Mouse (Mus musculus) olfactory bulb, adult 2 months (tissue): Measurements from ENCODE around the gene Exosc6. TPM values are rescaled to one million over a fixed set of nuclear protein-coding genes. Genes with fewer than 3 reads are reported as not detected.
A peak's percentile ranks its signal among the peaks of the same experiment; 100 is the strongest.
"Not testable (repeated sequence)": the region's sequence is repeated elsewhere in the genome, so short reads cannot be mapped to it uniquely, and the experiment has no call there.

Experiments
- H3K27ac ChIP-seq: fragments of 200-500 bp; 2 replicates; pipeline ENCODE4 v1.5.1; 2012; ENCODE audit warnings: low read depth, low read length; ENCODE audit not compliant: insufficient read depth
- H3K4me1 ChIP-seq: fragments of 200-500 bp; 2 replicates; pipeline ENCODE4 v1.6.1; 2012; ENCODE audit warnings: low read length; ENCODE audit not compliant: control insufficient read depth, insufficient read depth
- H3K4me3 ChIP-seq: fragments of 200-500 bp; 2 replicates; pipeline ENCODE4 v1.5.1; 2012; ENCODE audit warnings: mild to moderate bottlenecking, low read depth, low read length, moderate library complexity; ENCODE audit not compliant: insufficient read depth
- CTCF ChIP-seq: fragments of 200-500 bp; IDR thresholded peaks from 2 replicates; pipeline ENCODE4 v1.5.1; 2012; ENCODE audit warnings: low read depth, mild to moderate bottlenecking, low read length, moderate library complexity; ENCODE audit not compliant: insufficient read depth
- POLR2A ChIP-seq: fragments of 200-500 bp; IDR thresholded peaks from 2 replicates; pipeline ENCODE4 v1.6.1; 2012; ENCODE audit warnings: mild to moderate bottlenecking, low read depth, low read length, moderate library complexity; ENCODE audit not compliant: insufficient read depth
- WGBS: fragments of 180-500 bp; shearing (Covaris S2); methylation state at CpG from one replicate; pipeline ENCODE4 v1.1.7; 2018; 5-methylcytosine and 5-hydroxymethylcytosine counted together
- polyA plus RNA-seq: library from polyadenylated mRNA; stranded (reverse); fragments of >200 nt; gene quantifications from 2 replicates; pipeline ENCODE4 v1.2.4, GENCODE M21; 2012; ENCODE audit warnings: low replicate concordance; ENCODE audit not compliant: missing spikeins, insufficient read depth, insufficient read length

Gene Exosc6
- not detected in 2 replicates for polyA plus RNA-seq

DNA sequence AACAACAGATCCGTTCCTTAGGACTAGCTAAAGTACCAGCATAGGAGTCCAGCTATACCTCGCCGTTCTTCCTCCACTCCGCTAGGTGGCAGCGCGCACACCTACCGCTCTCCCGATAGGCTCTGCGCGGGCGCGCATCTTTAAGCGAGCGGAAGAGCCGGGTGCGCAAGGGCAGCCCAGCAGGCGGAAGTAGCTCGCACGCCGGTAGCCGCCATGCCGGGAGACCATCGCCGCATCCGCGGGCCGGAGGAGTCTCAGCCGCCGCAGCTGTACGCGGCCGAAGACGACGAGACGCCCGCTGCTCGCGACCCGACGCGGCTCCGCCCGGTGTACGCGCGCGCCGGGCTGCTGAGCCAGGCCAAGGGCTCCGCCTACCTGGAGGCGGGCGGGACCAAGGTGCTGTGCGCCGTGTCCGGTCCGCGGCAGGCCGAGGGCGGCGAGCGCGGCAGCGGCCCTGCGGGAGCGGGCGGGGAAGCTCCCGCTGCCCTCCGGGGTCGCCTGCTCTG, at the start of gene Exosc6:
Gene Exosc6, plus strand, starts transcription at position 182 of the 506 bp plus-strand sequence.
- H3K4me1 ChIP-seq: peaks cover 9% of the 10 kb centered on the region
- TF ChIP-seq POLR2A (peak; percentile 44; the same call in 1 of the 2 replicates), CTCF (peak; percentile 82)
- H3K4me3 ChIP-seq: peak within 1 kb of the TSS; percentile 76
- under 1% methylated on average over 67 of the region's 68 CpGs for WGBS
- H3K27ac ChIP-seq: no peak within 1 kb of the TSS

DNA sequence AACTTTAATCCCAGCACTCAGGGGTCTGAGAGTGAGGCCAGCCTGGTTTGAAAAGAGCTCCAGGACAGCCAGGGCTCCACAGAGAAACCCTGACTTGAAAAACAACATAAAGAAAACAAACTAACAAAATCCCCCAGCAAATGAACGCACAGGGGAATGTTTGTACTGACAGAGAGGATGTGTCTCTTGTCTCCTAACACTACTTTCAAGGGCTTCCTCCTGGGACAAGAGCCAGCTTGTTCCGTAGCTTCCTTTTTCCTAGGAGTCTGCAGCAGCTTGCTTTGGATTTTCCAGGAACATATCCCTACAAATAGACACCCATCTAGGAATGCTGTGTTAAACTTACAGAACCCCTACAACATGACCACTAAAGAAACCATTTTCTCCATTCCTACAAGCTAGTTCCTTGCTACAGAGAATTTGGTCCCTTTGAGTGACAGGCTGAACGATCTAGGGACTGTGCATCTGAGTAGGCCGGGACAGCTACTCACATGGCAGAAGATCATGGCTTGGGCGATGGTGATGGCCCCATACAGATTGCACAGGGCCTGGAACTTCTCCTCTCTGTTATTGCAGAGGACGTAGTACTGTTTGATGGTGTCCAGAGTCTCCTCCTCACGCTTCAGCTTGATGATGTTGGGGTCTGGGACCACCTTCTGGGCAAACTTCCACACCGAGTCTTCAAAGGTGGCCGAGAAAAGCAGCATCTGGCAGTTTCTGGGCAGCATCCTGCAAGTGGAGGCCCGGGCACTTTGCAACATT, 45.7 kb upstream of the Exosc6 start:
- not testable (repeated sequence) for H3K4me1 ChIP-seq, H3K27ac ChIP-seq, H3K4me3 ChIP-seq
- 87% methylated on average over 9 of the region's 10 CpGs for WGBS

DNA sequence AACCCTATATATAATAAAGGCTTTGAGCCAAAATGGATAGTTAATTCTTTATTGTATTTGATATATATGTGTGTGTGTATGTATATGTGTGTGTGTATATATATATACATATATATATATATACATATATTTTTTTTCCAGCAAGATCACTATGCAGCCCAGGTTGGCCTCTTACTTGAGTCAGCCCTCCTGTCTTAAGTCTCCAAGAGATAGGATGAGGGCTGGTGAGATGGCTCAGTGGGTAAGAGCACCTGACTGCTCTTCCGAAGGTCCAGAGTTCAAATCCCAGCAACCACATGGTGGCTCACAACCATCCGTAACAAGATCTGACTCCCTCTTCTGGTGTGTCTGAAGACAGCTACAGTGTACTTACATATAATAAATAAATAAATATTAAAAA, 29.5 kb upstream of the Exosc6 start:
- not testable (repeated sequence) for H3K27ac ChIP-seq
- WGBS: 75% methylated on average over 2 of the region's 2 CpGs

DNA sequence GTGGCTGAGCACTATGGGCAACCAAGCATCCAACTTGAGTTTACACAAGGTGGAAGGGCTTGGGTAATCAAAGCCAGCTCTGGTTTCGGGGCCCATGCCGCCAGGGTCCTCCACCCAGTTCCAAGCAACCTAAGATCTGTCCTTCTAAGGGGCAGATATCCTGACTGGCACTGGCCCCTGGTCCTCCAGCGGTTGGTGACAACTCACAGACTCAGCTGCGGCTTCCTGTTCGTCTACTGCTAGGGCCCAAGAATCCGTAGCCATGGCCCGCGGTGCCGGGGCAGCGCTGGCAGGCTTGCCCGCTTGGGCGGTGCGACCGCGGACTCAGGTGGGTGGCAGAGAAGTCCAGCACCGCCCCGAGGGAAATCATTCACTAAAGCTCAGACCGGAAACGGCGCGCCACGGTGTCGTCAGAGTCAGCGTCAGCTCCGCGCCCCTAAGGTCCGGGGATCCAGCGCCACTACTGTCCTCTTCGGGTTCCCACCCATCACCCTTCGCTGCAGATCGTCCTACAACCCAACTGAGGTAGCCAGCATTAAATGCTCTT, 28.7 kb upstream of the Exosc6 start:
- TF ChIP-seq POLR2A (peak; percentile 67), CTCF (peak; percentile 11; the same call in 1 of the 2 replicates)
- Histone ChIP-seq H3K4me3 (peak overlapping the region; percentile 86), H3K27ac (peak overlapping the region; percentile 34; the same call in 1 of the 2 replicates), H3K4me1 (peaks cover 3% of the 10 kb centered on the region; the same call in 1 of the 2 replicates)
- under 1% methylated on average over 31 of the region's 31 CpGs for WGBS

More for the DNA sequence above, 29.5 kb upstream of the Exosc6 start:
- not testable (repeated sequence) for H3K4me3 ChIP-seq, H3K4me1 ChIP-seq

DNA sequence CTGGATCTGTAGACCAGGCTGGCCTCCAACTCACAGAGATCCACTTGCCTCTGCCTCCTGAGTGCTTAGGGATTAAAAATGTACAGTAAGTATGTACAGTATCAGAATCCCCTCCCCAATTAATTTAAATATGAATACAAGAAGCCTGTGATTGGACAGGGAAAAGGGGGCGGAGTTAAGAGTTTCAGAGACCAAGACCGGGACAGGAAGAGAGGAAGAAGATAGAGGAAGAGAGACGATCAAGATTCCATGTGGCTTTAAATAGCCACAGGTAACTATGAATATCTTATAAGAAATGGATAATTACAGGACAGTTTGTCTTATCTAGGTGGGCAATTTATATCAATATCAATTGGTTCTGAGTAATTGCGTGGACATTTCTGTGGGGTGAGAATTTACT, 26.6 kb upstream of the Exosc6 start:
- H3K4me1 ChIP-seq: peaks cover 6% of the 10 kb centered on the region; the same call in 1 of the 2 replicates
- TF ChIP-seq POLR2A: no peak
- TF ChIP-seq CTCF: no peak
- H3K27ac ChIP-seq: no peak overlapping the region
- WGBS: 60% methylated on average over 4 of the region's 4 CpGs
- no peak overlapping the region for H3K4me3 ChIP-seq

DNA sequence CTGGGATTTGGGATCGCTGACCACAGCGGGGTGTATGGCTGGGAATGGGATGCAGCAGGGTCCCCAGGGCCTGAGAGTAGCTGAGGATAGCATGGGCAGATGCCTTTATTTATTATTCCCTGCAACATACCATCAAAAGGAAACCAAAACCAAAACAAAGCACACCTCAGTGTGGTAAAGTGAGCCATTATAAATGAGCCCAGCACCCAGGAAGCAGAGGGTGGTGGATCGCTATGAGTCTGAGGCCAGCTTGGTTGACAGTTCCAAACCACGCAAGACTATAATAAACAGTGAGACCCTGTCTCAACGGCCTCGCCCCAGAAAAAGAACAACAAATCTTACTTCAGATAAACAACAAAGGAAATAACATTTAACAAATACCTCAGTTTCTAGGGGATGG, 26.1 kb upstream of the Exosc6 start:
- TF ChIP-seq CTCF: no peak
- TF ChIP-seq POLR2A: no peak
- WGBS: 84% methylated on average over 6 of the region's 6 CpGs
- Histone ChIP-seq H3K4me3 (no peak overlapping the region), H3K27ac (no peak overlapping the region), H3K4me1 (peaks cover 6% of the 10 kb centered on the region; the same call in 1 of the 2 replicates)

DNA sequence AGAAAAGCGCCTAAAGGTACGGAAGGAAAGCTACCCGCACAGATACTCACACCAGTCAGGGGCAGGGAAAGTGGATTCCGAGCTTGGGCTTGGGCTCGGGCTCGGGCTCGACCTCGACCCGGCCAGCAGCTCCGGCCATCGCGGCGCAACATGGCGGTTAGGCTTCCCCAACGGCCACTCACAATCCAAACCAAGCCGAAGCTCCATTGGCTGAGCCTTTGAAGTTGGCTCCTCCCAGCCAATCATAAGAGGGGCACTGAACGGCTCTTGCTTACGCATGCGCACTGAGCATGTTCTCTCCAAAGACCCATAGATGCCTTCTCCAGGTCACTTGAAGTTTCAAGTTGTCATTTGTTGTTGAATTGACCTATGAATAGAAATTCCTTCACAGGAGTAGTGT, 24.6 kb upstream of the Exosc6 start, which contains the start of gene Ddx19b:
Gene Ddx19b, minus strand, starts transcription at position 180 of the 400 bp plus-strand sequence.
- peaks cover 10% of the 10 kb centered on the region; the same call in 1 of the 2 replicates for H3K4me1 ChIP-seq
- TF ChIP-seq POLR2A (no peak), CTCF (no peak)
- no peak within 1 kb of the TSS for H3K27ac ChIP-seq
- no peak within 1 kb of the TSS for H3K4me3 ChIP-seq
- whole genome bisulfite sequencing: 95% methylated on average over 19 of the region's 19 CpGs

DNA sequence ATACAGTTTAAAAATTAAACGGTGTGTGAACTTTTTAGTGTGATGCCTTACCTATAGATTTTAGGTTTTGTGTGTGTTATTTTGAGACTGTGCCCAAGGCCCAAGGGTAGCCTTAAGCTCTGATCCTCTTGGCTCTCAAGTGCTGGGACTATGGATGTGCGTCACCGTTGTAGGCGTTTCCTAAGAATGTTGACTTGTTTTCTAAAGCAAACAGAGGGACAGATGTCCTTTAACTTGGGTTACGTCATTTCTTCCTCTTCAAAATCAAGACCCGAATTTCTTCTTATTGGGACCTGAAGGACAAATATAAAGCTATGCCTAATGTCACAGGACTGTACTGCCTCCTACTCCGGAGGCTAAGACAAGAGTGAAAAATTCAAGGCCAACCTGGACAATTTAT, 23.2 kb upstream of the Exosc6 start, which contains the start of gene Aars:
Gene Aars, plus strand, starts transcription at position 229 of the 400 bp plus-strand sequence.
- Histone ChIP-seq H3K4me1 (peaks cover 10% of the 10 kb centered on the region; the same call in 1 of the 2 replicates), H3K27ac (peak within 1 kb of the TSS; percentile 52; the same call in 1 of the 2 replicates), H3K4me3 (peak within 1 kb of the TSS; percentile 67)
- TF ChIP-seq POLR2A (no peak), CTCF (no peak)
- WGBS: 95% methylated on average over 7 of the region's 7 CpGs

DNA sequence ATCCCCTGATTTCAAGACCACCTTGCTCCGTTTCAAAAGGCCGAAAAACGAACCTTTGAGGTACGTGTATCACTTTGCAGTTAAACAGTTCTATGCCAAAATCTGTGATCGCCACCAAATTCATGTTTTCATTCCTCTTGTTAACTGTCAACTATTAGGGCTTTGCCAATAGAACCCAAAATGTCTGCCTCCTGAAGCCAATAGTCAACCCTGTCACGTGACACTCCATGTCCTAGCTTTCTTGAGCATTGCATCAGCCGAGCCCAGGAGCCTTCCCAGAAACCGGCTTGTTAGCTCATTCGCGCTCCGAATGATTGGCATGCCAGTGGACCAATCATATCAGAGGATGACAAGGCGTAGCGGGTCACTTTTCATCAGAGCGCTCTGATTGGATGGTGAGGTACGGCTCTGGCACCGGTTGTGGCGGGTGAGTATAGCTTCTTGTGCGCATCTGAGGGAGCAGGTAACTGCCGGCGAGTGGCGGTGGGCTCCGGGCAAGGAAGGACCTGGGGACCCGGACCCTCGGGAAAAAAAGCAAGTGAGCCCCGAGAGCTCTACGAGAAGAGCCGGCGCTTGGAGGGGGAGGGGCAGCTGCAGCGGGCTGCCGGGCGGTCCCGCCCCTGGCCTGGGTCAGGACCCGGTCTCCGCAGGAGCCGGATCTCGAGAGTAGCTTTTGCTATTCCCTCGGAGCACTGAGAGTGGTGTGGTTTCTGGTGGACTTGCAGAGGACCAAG, 22.5 kb upstream of the Exosc6 start:
- TF ChIP-seq POLR2A (peak; percentile 47; the same call in 1 of the 2 replicates), CTCF (no peak)
- Histone ChIP-seq H3K4me3 (peak overlapping the region; percentile 67), H3K4me1 (peaks cover 10% of the 10 kb centered on the region; the same call in 1 of the 2 replicates), H3K27ac (peak overlapping the region; percentile 52; the same call in 1 of the 2 replicates)
- WGBS: 6% methylated on average over 37 of the region's 37 CpGs
